Mouse (Mus musculus) gastrocnemius, postnatal 25 days (tissue): ENCODE results near the gene Shisa9. TPM values are rescaled to one million over a fixed set of nuclear protein-coding genes. Genes with fewer than 3 reads are reported as not detected.

Source experiments
- DNase-seq: peaks from one replicate; pipeline ENCODE4 v3.0.0; 2022
- total RNA-seq, 2 experiments: library from RNA; stranded (reverse); gene quantifications; 1 replicate in 1 of 2; 2 replicates in 1 of 2; pipeline ENCODE4 v1.2.3; 2021

Gene Shisa9
- total RNA-seq, 2 experiments from 2014 or later, result not detected

DNA sequence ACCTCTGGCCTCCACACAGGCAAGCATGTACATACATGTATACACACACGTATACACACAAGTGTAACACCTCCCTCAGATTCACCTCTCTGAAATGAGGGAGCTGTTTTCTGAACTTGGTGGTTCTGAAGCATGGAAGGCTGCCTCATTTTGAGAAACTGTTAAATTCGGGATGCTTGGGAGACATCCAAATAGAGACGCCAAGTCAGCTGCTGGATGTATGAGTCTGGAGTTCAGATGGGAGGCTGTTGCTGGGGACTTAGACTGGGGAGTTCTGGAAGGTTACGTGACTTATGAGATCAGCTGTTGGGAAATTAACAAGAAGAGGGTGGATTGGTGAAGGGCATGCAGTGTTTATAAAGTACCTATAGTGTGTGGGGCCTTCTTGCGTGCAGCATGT is 88.7 kb downstream of the Shisa9 start:
- DNase-seq, result no peak

DNA sequence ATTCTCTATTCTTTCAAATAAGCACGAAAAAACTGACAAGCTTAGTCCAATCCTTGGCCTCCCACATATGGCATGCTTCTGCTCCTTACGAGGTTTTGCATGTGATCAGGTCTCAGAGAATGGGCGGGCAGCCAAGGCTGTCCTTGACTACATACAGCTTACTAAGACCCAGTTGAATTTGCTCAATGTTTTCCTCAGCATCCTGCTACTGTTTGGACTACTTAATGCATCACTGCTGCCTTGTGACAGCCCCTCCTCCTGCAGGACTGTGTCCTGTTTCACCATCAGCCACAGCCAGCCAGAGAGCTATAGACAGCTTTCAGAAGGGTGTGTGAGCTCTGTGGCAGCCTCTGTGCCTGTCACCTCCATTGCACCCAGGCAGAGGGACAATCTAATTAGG is 92.4 kb downstream of the Shisa9 start:
- no peak for DNase-seq

GRCm38 (mm10) chr16:12076700-12077099 is 92.8 kb downstream of the Shisa9 start:
- no peak for DNase-seq

DNA sequence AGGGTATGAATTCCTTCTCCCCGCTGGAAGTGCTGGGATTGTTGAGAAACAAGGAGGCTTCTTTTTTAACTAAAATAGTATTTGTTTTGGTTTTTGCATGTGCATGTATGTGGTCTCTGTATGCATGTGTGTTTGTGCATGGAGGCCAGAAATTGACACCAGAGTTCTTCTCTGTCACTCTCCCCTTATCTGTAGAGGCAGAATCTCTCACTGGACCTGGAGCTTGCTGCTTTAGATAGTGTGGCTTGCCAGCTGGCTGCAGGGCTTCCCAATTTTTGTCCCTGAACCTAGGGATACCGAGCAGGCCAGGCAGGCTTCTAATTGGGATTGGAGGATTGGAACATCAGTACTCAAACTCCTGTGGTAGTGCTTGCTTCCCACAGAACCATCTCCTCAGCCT is 99.2 kb downstream of the Shisa9 start:
- DNase-seq, result no peak

DNA sequence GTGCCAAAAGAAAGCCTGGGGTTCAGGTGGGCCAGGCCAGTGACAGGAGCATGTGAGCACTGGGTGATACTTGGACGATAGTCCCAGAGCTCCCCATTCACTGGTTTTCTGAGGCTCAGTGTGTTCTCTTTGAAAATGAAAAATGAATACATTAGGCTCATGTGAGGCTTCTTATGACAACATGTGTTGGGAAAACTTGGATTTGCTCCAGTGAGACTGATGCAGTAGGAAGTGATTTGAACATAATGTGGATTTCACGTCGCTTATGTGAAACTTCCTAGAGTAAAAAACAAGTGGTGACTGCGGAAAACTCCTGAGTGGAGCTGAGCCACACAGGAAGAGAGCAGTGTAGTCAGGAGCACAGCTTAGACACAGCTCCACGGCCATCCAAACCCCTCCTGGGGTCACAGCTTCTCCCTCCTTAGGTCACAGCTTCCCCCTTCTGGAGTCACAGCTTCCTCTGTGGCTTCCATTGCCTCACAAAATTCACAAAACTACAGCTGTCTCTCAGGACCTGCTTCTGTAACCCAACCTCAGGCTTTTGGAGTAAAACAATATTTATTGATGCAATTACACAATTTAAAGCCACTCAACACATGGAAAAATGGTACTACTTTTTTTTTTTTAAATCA is 106.8 kb downstream of the Shisa9 start:
- DNase-seq, result no peak

DNA sequence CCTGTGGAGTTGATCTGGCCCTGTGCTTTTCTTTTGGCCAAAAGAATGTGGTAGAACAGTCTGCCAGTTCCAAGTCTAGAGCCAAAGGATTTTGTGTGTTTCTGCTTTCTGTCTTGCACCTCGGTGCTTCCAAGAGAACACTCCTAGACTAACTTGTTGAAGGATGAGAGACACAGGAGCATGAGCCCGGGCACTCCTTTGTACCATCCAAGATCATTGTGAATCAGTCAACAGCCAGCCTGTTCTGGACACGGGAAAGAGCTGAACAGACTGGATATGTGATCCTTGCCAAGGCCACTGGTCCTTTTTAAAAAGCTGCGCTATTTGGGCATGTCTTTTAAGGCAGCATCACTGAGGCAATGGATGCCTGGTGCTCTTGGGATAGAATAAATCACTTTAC is 109.3 kb downstream of the Shisa9 start:
- no peak for DNase-seq

GRCm38 (mm10) chr16:12094784-12095315 is 110.9 kb downstream of the Shisa9 start:
- no peak for DNase-seq

- DNase-seq, result no peak
Observed at GRCm38 (mm10) chr16:12095365-12095764, 111.5 kb downstream of the Shisa9 start.

- no peak for DNase-seq
Observed at GRCm38 (mm10) chr16:12108436-12108835, 124.5 kb downstream of the Shisa9 start.

GRCm38 (mm10) chr16:12110851-12111437 is 127.0 kb downstream of the Shisa9 start:
- DNase-seq, result no peak

- peak; percentile 31 for DNase-seq
Observed at GRCm38 (mm10) chr16:12114396-12114795, 130.5 kb downstream of the Shisa9 start.

GRCm38 (mm10) chr16:12115040-12115856 is 131.3 kb downstream of the Shisa9 start:
- no peak for DNase-seq

DNA sequence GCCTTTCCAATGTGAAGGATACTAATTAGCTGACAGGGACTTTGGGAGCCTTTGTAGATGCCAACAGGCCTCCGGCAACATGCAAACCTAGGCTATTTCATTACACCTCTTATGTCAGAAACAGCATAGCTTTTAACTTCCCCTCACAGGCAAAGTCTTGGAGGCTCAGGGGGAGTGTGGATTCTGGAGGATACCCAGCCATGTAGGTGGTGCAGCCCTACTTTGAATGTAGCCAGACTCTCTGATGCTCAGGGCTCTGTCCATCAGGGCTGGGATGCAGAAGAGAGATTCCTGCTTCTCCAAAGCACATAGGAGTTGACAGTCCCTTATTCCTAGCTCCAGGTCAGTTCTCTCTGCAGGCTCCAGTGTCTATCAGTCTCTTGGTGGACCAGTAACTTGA is 133.0 kb downstream of the Shisa9 start:
- no peak for DNase-seq

DNA sequence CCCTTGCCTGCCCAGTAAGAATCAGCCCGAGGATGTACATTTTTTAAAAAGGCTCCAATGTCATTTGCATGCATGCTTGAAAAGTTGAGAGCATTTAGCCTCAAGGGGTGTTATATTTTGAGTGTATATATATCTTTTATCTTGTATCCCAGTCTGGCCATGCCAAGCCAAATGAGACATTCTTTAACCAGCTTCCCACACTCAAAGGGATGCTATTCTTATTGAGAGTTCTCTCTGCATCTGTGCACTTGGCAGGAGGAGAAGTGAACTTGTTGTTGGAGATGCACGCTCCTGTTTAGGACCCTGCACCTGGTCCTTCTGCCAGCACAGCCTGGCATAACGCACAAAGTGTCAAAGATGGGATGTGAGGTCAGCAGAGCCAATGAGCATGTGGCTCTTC is 135.6 kb downstream of the Shisa9 start:
- DNase-seq, result no peak

GRCm38 (mm10) chr16:12129782-12130181 is 145.9 kb downstream of the Shisa9 start:
- no peak for DNase-seq

DNA sequence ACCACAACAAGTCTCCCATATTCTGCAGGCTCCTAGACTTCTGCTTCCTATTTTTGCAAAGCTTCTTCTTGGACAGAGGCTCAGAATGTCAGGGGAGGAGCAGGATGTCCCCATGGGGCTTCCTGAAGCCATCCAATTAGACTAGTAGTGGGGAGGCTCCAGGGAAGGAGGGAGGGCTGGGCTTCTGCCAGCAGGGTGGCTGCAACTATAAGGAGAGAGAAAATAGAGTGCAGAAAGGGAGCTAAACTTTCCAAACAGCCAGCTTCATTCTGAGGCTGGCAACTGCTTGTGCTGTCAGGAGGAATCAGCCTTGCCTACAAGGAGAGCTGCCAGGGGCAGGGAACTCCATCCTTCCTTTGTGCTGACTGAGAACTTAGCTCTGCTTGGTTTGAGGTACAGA is 162.8 kb downstream of the Shisa9 start:
- peak; percentile 13 for DNase-seq

DNA sequence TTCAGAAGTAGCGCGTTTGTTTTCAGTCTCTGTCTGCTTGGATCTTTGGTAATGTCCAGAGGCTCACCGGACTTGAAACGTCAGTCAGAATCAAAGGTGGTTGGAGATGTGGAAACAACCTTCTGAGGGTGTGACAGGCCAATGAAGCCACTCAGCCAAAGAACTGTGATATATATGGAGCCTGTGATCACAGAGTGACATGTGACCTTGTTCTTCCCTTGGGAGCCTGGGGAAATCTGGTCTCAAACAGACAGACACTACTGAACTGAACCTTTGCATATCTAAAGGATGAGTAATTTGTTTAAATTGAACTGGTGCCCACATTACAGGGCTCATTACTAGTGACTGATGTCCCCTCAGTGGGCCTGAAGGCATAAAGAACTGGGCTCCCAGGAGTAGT is 168.1 kb downstream of the Shisa9 start:
- no peak for DNase-seq

- DNase-seq, result peak; percentile 10
Observed at GRCm38 (mm10) chr16:12154476-12154875, 170.6 kb downstream of the Shisa9 start.

GRCm38 (mm10) chr16:12173482-12174041 is 189.6 kb downstream of the Shisa9 start:
- no peak for DNase-seq

- DNase-seq, result no peak
Observed at GRCm38 (mm10) chr16:12178031-12178430, 194.1 kb downstream of the Shisa9 start.

DNA sequence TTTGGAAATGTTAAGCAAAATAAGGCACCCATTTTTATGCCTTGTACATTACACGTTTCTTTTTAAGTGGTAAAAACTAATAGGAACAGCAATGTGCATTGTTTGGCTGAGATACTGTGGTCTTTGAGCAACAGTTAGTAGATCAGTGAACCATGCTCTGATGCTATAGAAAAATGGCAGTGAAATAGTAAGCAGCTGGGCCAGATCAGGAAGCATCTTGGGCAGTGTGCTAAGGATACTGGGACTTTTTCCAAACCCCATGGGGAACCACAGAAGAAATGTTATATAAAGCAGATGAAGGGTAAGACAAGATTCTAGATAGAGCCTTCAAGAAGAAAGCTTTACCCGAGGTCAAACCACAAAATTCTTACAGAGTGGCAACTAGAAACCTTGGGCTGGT is 205.8 kb downstream of the Shisa9 start:
- DNase-seq, result no peak

DNA sequence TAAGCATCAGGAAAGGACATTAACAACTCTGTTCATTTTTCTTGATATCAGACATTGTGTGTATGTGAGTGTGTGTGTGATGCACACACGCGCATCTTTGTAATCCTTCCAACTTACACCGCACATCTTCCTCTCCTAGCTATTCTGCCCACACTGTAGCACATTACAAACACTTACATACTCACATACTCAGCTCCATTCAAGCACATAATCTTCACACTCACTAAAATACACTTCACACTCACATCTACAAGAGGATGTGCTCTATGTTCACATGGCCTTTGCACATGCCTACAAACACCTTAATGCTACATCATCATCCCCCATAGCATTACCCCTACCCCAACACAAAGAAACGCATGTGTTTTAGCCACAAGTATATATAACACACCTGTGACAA is 212.9 kb downstream of the Shisa9 start:
- no peak for DNase-seq

GRCm38 (mm10) chr16:12197611-12198010 is 213.7 kb downstream of the Shisa9 start:
- no peak for DNase-seq
